17 mouse cellular contexts compared by ENCODE assay signal in the genomic region with DNA sequence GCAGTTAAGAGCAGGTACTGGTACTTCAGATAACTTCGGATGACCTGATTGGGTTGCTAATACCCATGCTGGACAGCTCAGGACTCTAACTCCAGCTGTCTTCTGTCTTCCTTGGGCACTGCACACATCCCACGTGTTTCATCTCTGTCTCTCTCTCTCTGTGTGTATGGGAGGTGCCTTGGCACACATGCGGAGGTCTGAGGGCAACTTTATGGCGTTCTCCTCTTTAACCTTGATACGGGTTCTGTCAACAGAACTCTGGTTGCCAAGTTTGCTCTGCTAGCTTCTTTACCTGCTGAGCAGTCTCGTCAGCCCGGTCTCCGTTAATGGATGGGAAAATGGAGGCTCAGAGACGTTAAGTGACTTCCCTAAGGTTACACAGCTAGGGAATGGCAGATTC.
"Had no signal": no experiment of that assay in that cellular context is flagged by ENCODE, and none has a peak within 500 bp of the region (broad histone marks: within the 10 kb centered on the region; RNA-seq: fewer than 3 reads in every experiment).

No protein-coding gene starts in this region.

- H3K27ac ChIP-seq: lung, embryonic 15.5 days; macrophage; midbrain, embryonic 13.5 days; midbrain, embryonic 15.5 days; neural tube, embryonic 12.5 days; stomach, embryonic 15.5 days; stomach, postnatal 0 days had no signal

- H3K9ac ChIP-seq: lung, embryonic 15.5 days; midbrain, embryonic 13.5 days; midbrain, embryonic 15.5 days; neural tube, embryonic 12.5 days; stomach, embryonic 15.5 days had no signal

- H3K4me1 ChIP-seq: lung, embryonic 15.5 days; neural tube, embryonic 12.5 days; stomach, embryonic 15.5 days had no signal

- H3K4me3 ChIP-seq: lung, embryonic 15.5 days; megakaryocyte, embryonic 14.5 days; midbrain, embryonic 13.5 days; midbrain, embryonic 15.5 days; neural tube, embryonic 12.5 days; stomach, embryonic 15.5 days had no signal

- DNase-seq: lung, adult 2 months; lung, postnatal 14 days; lung, postnatal 36 days; right cerebral cortex, postnatal 14 days; thymus, adult 2 months; thymus, postnatal 25 days; thymus, postnatal 4 days had no signal

- H3K4me2 ChIP-seq: lung, embryonic 15.5 days; midbrain, embryonic 11.5 days; midbrain, embryonic 13.5 days; midbrain, embryonic 15.5 days; neural tube, embryonic 12.5 days; stomach, embryonic 15.5 days had no signal

- H3K9me3 ChIP-seq: lung, embryonic 15.5 days; midbrain, embryonic 13.5 days; midbrain, embryonic 15.5 days; neural tube, embryonic 12.5 days; stomach, embryonic 15.5 days had no signal

- ATAC-seq: lung, postnatal 0 days; midbrain, embryonic 13.5 days; midbrain, embryonic 15.5 days had no signal

- H3K27me3 ChIP-seq: lung, embryonic 15.5 days; midbrain, embryonic 13.5 days; midbrain, embryonic 15.5 days; neural tube, embryonic 12.5 days; stomach, embryonic 15.5 days had no signal

- H3K36me3 ChIP-seq: lung, embryonic 15.5 days; midbrain, embryonic 13.5 days; midbrain, embryonic 15.5 days; neural tube, embryonic 12.5 days; stomach, embryonic 15.5 days had no signal
